Mouse (Mus musculus): ENCODE results near the gene Add2.

DNA sequence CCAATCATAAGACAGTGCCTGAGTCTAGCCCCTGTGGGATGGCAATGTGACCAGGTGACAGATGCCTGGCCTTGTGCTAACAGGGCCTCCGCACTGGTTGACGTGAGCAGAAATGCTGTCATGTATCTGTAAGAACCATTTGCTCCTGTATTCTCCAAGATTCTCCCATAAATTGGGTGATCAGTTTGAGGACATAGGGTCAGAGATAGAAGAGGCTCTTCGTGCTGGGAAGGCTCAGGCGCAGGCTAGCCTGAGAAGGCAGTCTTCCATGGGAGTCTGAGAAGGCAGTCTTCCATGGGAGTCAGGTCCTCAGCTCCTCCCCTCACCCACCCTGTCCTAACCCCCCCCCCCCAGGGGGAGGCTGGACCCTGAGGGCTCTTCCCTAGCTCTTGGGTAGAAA, 94.6 kb downstream of the Add2 start:
- TF ChIP-seq EP300 (IDR thresholded peaks at IDR 0.05; ENCODE audit: low read depth) = no peak
- no peak for TF ChIP-seq CTCF (IDR thresholded peaks at IDR 0.05; ENCODE audit: low read depth)

All from liver, postnatal 0 days (tissue).